Comparison of ENCODE assay signal across 8 mouse cellular contexts in genomic region chr6:71030541-71030940, GRCm38 (mm10).
DNase-seq lines count a peak whose midpoint lies in the region; ATAC-seq and TF ChIP-seq lines count a peak whose summit lies in the region.

No protein-coding gene starts in this region.

- no peak overlapping the region for H3K27ac ChIP-seq in forebrain, postnatal 0 days (ENCODE audit: low read depth, low read length)
- no peak overlapping the region for H3K27ac ChIP-seq in forebrain, embryonic 12.5 days
- H3K27ac ChIP-seq in midbrain, embryonic 11.5 days (ENCODE audit: low read depth, low read length): no peak overlapping the region
- H3K27ac ChIP-seq in midbrain, embryonic 13.5 days: no peak overlapping the region

- no peak overlapping the region for H3K9ac ChIP-seq in forebrain, postnatal 0 days
- H3K9ac ChIP-seq in forebrain, embryonic 12.5 days: no peak overlapping the region
- no peak overlapping the region for H3K9ac ChIP-seq in midbrain, embryonic 11.5 days (ENCODE audit: low read length)
- H3K9ac ChIP-seq in midbrain, embryonic 13.5 days (replicated peaks): no peak overlapping the region

- no peaks in the 10 kb centered on the region for H3K9me3 ChIP-seq in forebrain, postnatal 0 days (ENCODE audit: low read length)
- no peaks in the 10 kb centered on the region for H3K9me3 ChIP-seq in forebrain, embryonic 12.5 days
- H3K9me3 ChIP-seq in midbrain, embryonic 11.5 days (ENCODE audit: control insufficient read depth, low read length): no peaks in the 10 kb centered on the region
- no peaks in the 10 kb centered on the region for H3K9me3 ChIP-seq in midbrain, embryonic 13.5 days

- H3K4me1 ChIP-seq in forebrain, postnatal 0 days (ENCODE audit: insufficient read depth): no peaks in the 10 kb centered on the region
- no peaks in the 10 kb centered on the region for H3K4me1 ChIP-seq in forebrain, embryonic 12.5 days
- no peaks in the 10 kb centered on the region for H3K4me1 ChIP-seq in midbrain, embryonic 11.5 days (ENCODE audit: control insufficient read depth, insufficient read depth, low read length)
- no peaks in the 10 kb centered on the region for H3K4me1 ChIP-seq in midbrain, embryonic 13.5 days (replicated peaks)

- no peaks in the 10 kb centered on the region for H3K27me3 ChIP-seq in forebrain, postnatal 0 days (ENCODE audit: insufficient read depth, low read length)
- no peaks in the 10 kb centered on the region for H3K27me3 ChIP-seq in forebrain, embryonic 12.5 days
- no peaks in the 10 kb centered on the region for H3K27me3 ChIP-seq in midbrain, embryonic 11.5 days (ENCODE audit: control insufficient read depth, insufficient read depth, low read length)
- no peaks in the 10 kb centered on the region for H3K27me3 ChIP-seq in midbrain, embryonic 13.5 days

- 78% methylated on average over 5 of the region's 5 CpGs for WGBS in forebrain, postnatal 0 days
- 81% methylated on average over 5 of the region's 5 CpGs for WGBS in forebrain, embryonic 12.5 days
- 79% methylated on average over 5 of the region's 5 CpGs for WGBS in midbrain, embryonic 11.5 days
- WGBS in midbrain, embryonic 13.5 days: 74% methylated on average over 5 of the region's 5 CpGs

- no peak overlapping the region for H3K4me2 ChIP-seq in forebrain, postnatal 0 days (ENCODE audit: low read depth)
- no peak overlapping the region for H3K4me2 ChIP-seq in forebrain, embryonic 12.5 days
- no peak overlapping the region for H3K4me2 ChIP-seq in midbrain, embryonic 11.5 days
- H3K4me2 ChIP-seq in midbrain, embryonic 13.5 days (replicated peaks): no peak overlapping the region

- no peak for ATAC-seq in forebrain, postnatal 0 days
- no peak for ATAC-seq in forebrain, embryonic 12.5 days (ENCODE audit: low FRiP score)
- no peak for ATAC-seq in midbrain, embryonic 11.5 days (ENCODE audit: low FRiP score)
- ATAC-seq in midbrain, embryonic 13.5 days: no peak
- ATAC-seq in megakaryocyte-erythroid progenitor cell, adult 5-6 weeks (replicated peaks; ENCODE audit: low FRiP score, low TSS enrichment, poor library complexity, severe bottlenecking): no peak

- DNase-seq in forebrain, postnatal 0 days: no peak
- DNase-seq in midbrain, embryonic 11.5 days (ENCODE audit: low spot score, missing footprints): peak; percentile 81
- DNase-seq in cerebellum, postnatal 14 days: peak; percentile 34 to 39
- peak; percentile 50 for DNase-seq in thymus, postnatal 0 days (ENCODE audit: low spot score)
- no peak for DNase-seq in right cerebral cortex, postnatal 14 days

- H3K36me3 ChIP-seq in forebrain, postnatal 0 days (ENCODE audit: insufficient read depth): no peaks in the 10 kb centered on the region
- no peaks in the 10 kb centered on the region for H3K36me3 ChIP-seq in forebrain, embryonic 12.5 days (replicated peaks)
- no peaks in the 10 kb centered on the region for H3K36me3 ChIP-seq in midbrain, embryonic 11.5 days (ENCODE audit: control insufficient read depth, insufficient read depth, low read length)
- no peaks in the 10 kb centered on the region for H3K36me3 ChIP-seq in midbrain, embryonic 13.5 days

- TF ChIP-seq CTCF in forebrain, postnatal 0 days (IDR thresholded peaks at IDR 0.05; ENCODE audit: low read depth): peak; percentile 28; the same call in 1 of the 2 replicates

- H3K4me3 ChIP-seq in forebrain, postnatal 0 days (ENCODE audit: low read depth, low read length): no peak overlapping the region
- no peak overlapping the region for H3K4me3 ChIP-seq in forebrain, embryonic 12.5 days (replicated peaks)
- no peak overlapping the region for H3K4me3 ChIP-seq in midbrain, embryonic 11.5 days (ENCODE audit: low read depth, low read length)
- H3K4me3 ChIP-seq in midbrain, embryonic 13.5 days (replicated peaks): no peak overlapping the region

Comparison
In these comparisons a context has a peak if more than half of its experiments do, and no peak if none do; other contexts are left out.
1. DNase-seq: peak in midbrain, embryonic 11.5 days (single experiment), cerebellum, postnatal 14 days (2 of 2) and thymus, postnatal 0 days (single experiment); none in forebrain, postnatal 0 days (single experiment) and right cerebral cortex, postnatal 14 days (single experiment).